Mouse (Mus musculus) myocyte (in vitro differentiated cells): ENCODE measurements around the gene Ticam1.

Experiments
- CEBPB ChIP-seq: IDR thresholded peaks from 2 replicates; pipeline ENCODE4 v1.6.1; 2011; ENCODE audit warnings: mild to moderate bottlenecking, moderate library complexity; ENCODE audit not compliant: poor library complexity, insufficient read depth, severe bottlenecking
- MAX ChIP-seq: IDR thresholded peaks from one replicate; pipeline ENCODE4 v1.6.1; 2011; ENCODE audit warnings: low read depth, mild to moderate bottlenecking, control low read depth
- MYOD1 ChIP-seq, 3 experiments: IDR thresholded peaks; one replicate each; pipeline ENCODE4 v1.6.1; 2011; ENCODE audit warnings: control low read depth in 2 of 3, low read depth in 2 of 3, mild to moderate bottlenecking in 2 of 3, moderate library complexity in 1 of 3; ENCODE audit not compliant: insufficient read length in 2 of 3, control insufficient read depth in 1 of 3
- POLR2A ChIP-seq: IDR thresholded peaks from one replicate; pipeline ENCODE4 v1.6.1; 2011; ENCODE audit warnings: low read depth, mild to moderate bottlenecking, control low read depth, moderate library complexity; ENCODE audit not compliant: insufficient read length
- POLR2AphosphoS2 ChIP-seq: IDR thresholded peaks from one replicate; pipeline ENCODE4 v1.6.1; 2011; ENCODE audit warnings: low read depth, control low read depth; ENCODE audit not compliant: insufficient read length
- SRF ChIP-seq: IDR thresholded peaks from one replicate; pipeline ENCODE4 v1.6.1; 2011; ENCODE audit warnings: low read depth; ENCODE audit not compliant: control insufficient read depth, insufficient read length
- TCF12 ChIP-seq: IDR thresholded peaks from one replicate; pipeline ENCODE4 v1.6.1; 2011; ENCODE audit warnings: mild to moderate bottlenecking, control low read depth; ENCODE audit not compliant: poor library complexity, insufficient read depth, severe bottlenecking
- USF1 ChIP-seq: IDR thresholded peaks from one replicate; pipeline ENCODE4 v1.6.1; 2011; ENCODE audit warnings: low read depth, mild to moderate bottlenecking, control low read depth, moderate library complexity

DNA sequence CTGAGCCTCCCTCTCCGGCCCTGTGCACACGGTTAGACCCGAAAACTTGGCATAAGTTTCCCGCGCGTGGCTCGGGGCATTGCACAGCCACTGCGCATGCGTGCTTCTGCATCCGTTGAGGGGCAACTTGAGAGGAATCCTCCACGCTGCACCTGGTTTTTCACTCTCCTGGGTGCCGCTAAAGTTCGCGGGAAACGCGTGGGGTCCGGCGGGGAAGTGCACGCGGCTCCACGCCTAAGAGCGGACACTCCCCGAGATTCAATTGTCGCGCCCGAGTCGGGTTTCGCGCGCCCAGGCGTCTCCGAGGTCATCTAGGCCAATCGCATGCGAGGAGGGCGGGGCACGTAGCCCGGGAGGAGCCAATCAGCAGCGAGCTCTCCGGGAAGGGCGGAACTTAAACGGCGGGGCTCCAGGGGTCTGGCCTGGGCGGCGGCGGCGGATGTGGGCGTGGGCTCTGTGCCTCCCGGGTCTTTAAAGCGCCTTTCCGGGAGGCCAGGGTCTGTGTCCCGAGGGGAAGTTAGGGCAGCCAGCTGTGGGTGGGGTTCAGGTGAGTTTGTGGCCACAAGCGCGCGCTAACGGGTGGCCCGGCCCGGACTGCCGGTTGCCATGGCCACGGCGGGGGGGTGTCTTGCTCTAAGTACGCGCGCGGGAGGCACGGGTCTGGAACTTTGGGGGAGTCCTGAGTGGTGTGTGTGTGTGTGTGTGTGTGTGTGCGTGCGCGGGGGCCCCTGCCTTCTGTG, 27.4 kb upstream of the Ticam1 start:
- no peak for TF ChIP-seq MYOD1 (IDR thresholded peaks at IDR 0.05; ENCODE audit: control insufficient read depth in 1 of 3, insufficient read length in 2 of 3, low read depth in 2 of 3)
- peak; percentile 27 for TF ChIP-seq POLR2A
- no peak for TF ChIP-seq CEBPB
- no peak for TF ChIP-seq USF1
- TF ChIP-seq POLR2AphosphoS2, result peak; percentile 22
- no peak for TF ChIP-seq TCF12
- TF ChIP-seq SRF, result peak; percentile 55
- TF ChIP-seq MAX, result no peak
